Mouse (Mus musculus) CH12.LX (cell line): ENCODE measurements around the gene D630045J12Rik.

ENCODE experiments used
- CTCF ChIP-seq, 2 experiments: IDR thresholded peaks in 1 of 2; conservative IDR thresholded peaks in 1 of 2; 2 replicates each; pipeline ENCODE4 v1.5.1; 2011 to 2012; ENCODE audit warnings: low read depth in 2 of 2, low read length in 2 of 2, improper control_type of control experiment in 1 of 2, inconsistent platforms in 1 of 2, mild to moderate bottlenecking in 1 of 2, moderate library complexity in 1 of 2
- E2F4 ChIP-seq: IDR thresholded peaks from 2 replicates; pipeline ENCODE4 v1.6.1; 2011; ENCODE audit warnings: low read depth, low read length, improper control_type of control experiment; ENCODE audit not compliant: insufficient replicate concordance
- EP300 ChIP-seq: IDR thresholded peaks from 2 replicates; pipeline ENCODE4 v1.6.1; 2011; ENCODE audit warnings: low read length, improper control_type of control experiment
- GABPA ChIP-seq: IDR thresholded peaks from 2 replicates; pipeline ENCODE4 v1.6.1; 2012; ENCODE audit warnings: low read depth, low read length, improper control_type of control experiment, inconsistent platforms; ENCODE audit not compliant: insufficient replicate concordance
- JUN ChIP-seq: IDR thresholded peaks from 2 replicates; pipeline ENCODE4 v1.6.1; 2011; ENCODE audit warnings: low read depth, mild to moderate bottlenecking, low read length, improper control_type of control experiment, moderate library complexity; ENCODE audit not compliant: insufficient read depth
- JUND ChIP-seq: conservative IDR thresholded peaks from 2 replicates; pipeline ENCODE4 v1.6.1; 2011; ENCODE audit warnings: low read depth, low read length, improper control_type of control experiment
- MAZ ChIP-seq: IDR thresholded peaks from 2 replicates; pipeline ENCODE4 v1.6.1; 2012; ENCODE audit warnings: low read depth, mild to moderate bottlenecking, inconsistent platforms, low read length, improper control_type of control experiment, moderate library complexity
- MEF2A ChIP-seq: IDR thresholded peaks from 2 replicates; pipeline ENCODE4 v1.6.1; 2014; ENCODE audit warnings: low read depth, mild to moderate bottlenecking, inconsistent platforms, low read length, improper control_type of control experiment, borderline replicate concordance
- MYC ChIP-seq: IDR thresholded peaks from 2 replicates; pipeline ENCODE4 v1.6.1; 2011; ENCODE audit warnings: low read depth, mild to moderate bottlenecking, improper control_type of control experiment, low read length
- PAX5 ChIP-seq: IDR thresholded peaks from 2 replicates; pipeline ENCODE4 v1.6.1; 2012; ENCODE audit warnings: low read length, inconsistent platforms, mixed read lengths
- POLR2A ChIP-seq: IDR thresholded peaks from 2 replicates; pipeline ENCODE4 v1.6.1; 2011; ENCODE audit warnings: low read depth, mild to moderate bottlenecking, improper control_type of control experiment, low read length
- TBP ChIP-seq: conservative IDR thresholded peaks from 2 replicates; pipeline ENCODE4 v1.6.1; 2011; ENCODE audit warnings: low read depth, low read length, improper control_type of control experiment
- UBTF ChIP-seq: IDR thresholded peaks from 2 replicates; pipeline ENCODE4 v1.6.1; 2012; ENCODE audit warnings: low read depth, mild to moderate bottlenecking, inconsistent platforms, low read length, improper control_type of control experiment, moderate library complexity

DNA sequence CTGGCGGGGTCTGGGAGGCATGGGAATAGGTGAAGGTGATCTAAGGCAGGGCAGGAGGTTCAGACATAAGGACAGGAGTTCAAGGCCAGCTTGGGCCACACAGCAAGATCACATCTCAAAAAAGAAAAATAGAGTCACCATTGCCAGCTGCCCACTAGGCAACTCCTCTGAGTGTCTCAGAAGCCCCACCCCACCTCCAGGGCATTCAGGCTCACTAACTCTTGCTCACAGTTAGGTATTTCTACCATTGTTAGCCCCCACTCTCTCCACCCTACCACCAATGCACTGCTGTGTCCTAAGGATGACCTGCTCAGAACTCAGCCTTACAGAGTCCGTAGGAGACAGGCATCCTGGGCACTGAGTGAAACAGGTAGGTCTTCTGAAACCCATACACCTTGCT, 46.2 kb downstream of the D630045J12Rik start:
- TF ChIP-seq UBTF (no peak), POLR2A (no peak), CTCF (conservative IDR thresholded peaks at IDR 0.05 in 1 of 2, IDR thresholded peaks at IDR 0.05 in 1 of 2; ENCODE audit: low read depth in 2 of 2, low read length in 2 of 2) (no peak), JUN (no peak), EP300 (no peak), JUND (no peak), MEF2A (no peak), PAX5 (no peak), MYC (no peak), GABPA (no peak), E2F4 (no peak), TBP (no peak), MAZ (no peak)
